Mouse (Mus musculus) liver, embryonic 11.5 days (tissue): ENCODE results near the gene Fbxw7. TPM values are rescaled to one million over a fixed set of nuclear protein-coding genes. Genes with fewer than 3 reads are reported as not detected.

Source experiments
- ATAC-seq: fragments of 200-750 bp; cut with Nextera tagmentation; replicated peaks from 2 replicates; pipeline ENCODE4 v1.8.0; 2017; ENCODE audit warnings: moderate number of reproducible peaks, mild to moderate bottlenecking, moderate TSS enrichment, moderate library complexity; ENCODE audit not compliant: low FRiP score
- DNase-seq: peaks from one replicate; pipeline ENCODE4 v3.0.0-alpha.2; 2017; ENCODE audit warnings: low spot score
- H3K27ac ChIP-seq: fragments of 300-500 bp; sonication (generic); 2 replicates; pipeline ENCODE4 v1.5.1; 2014; ENCODE audit warnings: mild to moderate bottlenecking, low read depth, low read length, control low read depth
- H3K27me3 ChIP-seq: fragments of 300-500 bp; sonication (generic); replicated peaks from 2 replicates; pipeline ENCODE4 v1.6.1; 2014; ENCODE audit warnings: low read length, mixed read lengths; ENCODE audit not compliant: control insufficient read depth, insufficient read depth
- H3K36me3 ChIP-seq: fragments of 300-500 bp; sonication (generic); 2 replicates; pipeline ENCODE4 v1.6.1; 2014; ENCODE audit warnings: mild to moderate bottlenecking, low read length, moderate library complexity, mixed read lengths; ENCODE audit not compliant: control insufficient read depth, insufficient read depth
- H3K4me1 ChIP-seq: fragments of 300-500 bp; sonication (generic); replicated peaks from 2 replicates; pipeline ENCODE4 v1.6.1; 2014; ENCODE audit warnings: low read length, mixed read lengths; ENCODE audit not compliant: control insufficient read depth, insufficient read depth
- H3K4me2 ChIP-seq: fragments of 300-500 bp; sonication (generic); 2 replicates; pipeline ENCODE4 v1.6.1; 2014; ENCODE audit warnings: mild to moderate bottlenecking, control low read depth, moderate library complexity
- H3K4me3 ChIP-seq: fragments of 300-500 bp; sonication (generic); 2 replicates; pipeline ENCODE4 v1.5.1; 2014; ENCODE audit warnings: low read depth, low read length, control low read depth
- H3K9ac ChIP-seq: fragments of 300-500 bp; sonication (generic); 2 replicates; pipeline ENCODE4 v1.6.1; 2014; ENCODE audit warnings: low read depth, low read length, control low read depth
- H3K9me3 ChIP-seq: fragments of 300-500 bp; sonication (generic); 2 replicates; pipeline ENCODE4 v1.6.1; 2016; ENCODE audit warnings: low read length, inconsistent platforms, mixed read lengths; ENCODE audit not compliant: control insufficient read depth
- WGBS: fragments of 180-500 bp; shearing (Covaris S2); extraction: QIAGEN DNeasy Blood & Tissue Kit; methylation state at CpG from one replicate; pipeline ENCODE4 v1.1.7; 2014; 5-methylcytosine and 5-hydroxymethylcytosine counted together
- polyA plus RNA-seq: library from polyadenylated mRNA; unstranded; fragments of >200 nt; fragmentation: Nextera tagmentation; extraction: Ambion mirVana; gene quantifications from 2 replicates; pipeline ENCODE4 v1.2.1, GENCODE M21; 2014

Fbxw7 gene
- polyA plus RNA-seq, 1 experiment from 2014 or later, result 5.7 TPM

GRCm38 (mm10) chr3:84935729-84936128, 120.7 kb downstream of the Fbxw7 start:
- DNase-seq, result no peak
- Histone ChIP-seq H3K36me3 (no peaks in the 10 kb centered on the region), H3K9me3 (no peaks in the 10 kb centered on the region), H3K4me1 (peaks cover 5% of the 10 kb centered on the region), H3K27ac (no peak overlapping the region), H3K4me2 (no peak overlapping the region), H3K27me3 (no peaks in the 10 kb centered on the region), H3K9ac (no peak overlapping the region), H3K4me3 (no peak overlapping the region)
- no peak for ATAC-seq
- 75% methylated on average over 1 of the region's 1 CpGs for WGBS

GRCm38 (mm10) chr3:84936252-84936651, 121.2 kb downstream of the Fbxw7 start:
- DNase-seq (no peak), ATAC-seq (no peak)
- 62% methylated on average over 2 of the region's 2 CpGs for WGBS
- Histone ChIP-seq H3K27me3 (no peaks in the 10 kb centered on the region), H3K27ac (no peak overlapping the region), H3K4me2 (no peak overlapping the region), H3K4me1 (peaks cover 5% of the 10 kb centered on the region), H3K36me3 (no peaks in the 10 kb centered on the region), H3K4me3 (no peak overlapping the region), H3K9ac (no peak overlapping the region), H3K9me3 (no peaks in the 10 kb centered on the region)

GRCm38 (mm10) chr3:84936956-84937355, 121.9 kb downstream of the Fbxw7 start:
- no peak overlapping the region for H3K27ac ChIP-seq
- H3K4me3 ChIP-seq, result no peak overlapping the region
- ATAC-seq, result no peak
- H3K36me3 ChIP-seq, result no peaks in the 10 kb centered on the region
- no peaks in the 10 kb centered on the region for H3K27me3 ChIP-seq
- no peak overlapping the region for H3K4me2 ChIP-seq
- WGBS, result 70% methylated on average over 5 of the region's 5 CpGs
- no peak overlapping the region for H3K9ac ChIP-seq
- H3K4me1 ChIP-seq, result peaks cover 5% of the 10 kb centered on the region
- H3K9me3 ChIP-seq, result no peaks in the 10 kb centered on the region
- DNase-seq, result no peak

- Histone ChIP-seq H3K4me3 (no peak overlapping the region), H3K4me2 (no peak overlapping the region), H3K4me1 (peaks cover 5% of the 10 kb centered on the region), H3K36me3 (no peaks in the 10 kb centered on the region), H3K27ac (no peak overlapping the region), H3K27me3 (no peaks in the 10 kb centered on the region), H3K9ac (no peak overlapping the region), H3K9me3 (no peaks in the 10 kb centered on the region)
- DNase-seq, result no peak
- peak; percentile 65 for ATAC-seq
- 72% methylated on average over 12 of the region's 12 CpGs for WGBS
Measured at GRCm38 (mm10) chr3:84937360-84938355, 122.6 kb downstream of the Fbxw7 start.

- Histone ChIP-seq H3K4me1 (no peaks in the 10 kb centered on the region), H3K27me3 (no peaks in the 10 kb centered on the region), H3K4me2 (no peak overlapping the region), H3K36me3 (no peaks in the 10 kb centered on the region), H3K9me3 (no peaks in the 10 kb centered on the region), H3K9ac (no peak overlapping the region), H3K4me3 (no peak overlapping the region), H3K27ac (no peak overlapping the region)
- ATAC-seq (no peak), DNase-seq (no peak)
- WGBS, result 74% methylated on average over 3 of the region's 3 CpGs
Measured at GRCm38 (mm10) chr3:84944933-84945332, 129.9 kb downstream of the Fbxw7 start.

- DNase-seq (no peak), ATAC-seq (no peak)
- Histone ChIP-seq H3K9me3 (no peaks in the 10 kb centered on the region), H3K27ac (no peak overlapping the region), H3K9ac (no peak overlapping the region), H3K4me2 (no peak overlapping the region), H3K36me3 (no peaks in the 10 kb centered on the region), H3K4me1 (no peaks in the 10 kb centered on the region), H3K4me3 (no peak overlapping the region), H3K27me3 (no peaks in the 10 kb centered on the region)
- 87% methylated on average over 1 of the region's 1 CpGs for WGBS
Measured at GRCm38 (mm10) chr3:84946381-84946780, 131.3 kb downstream of the Fbxw7 start.

- 89% methylated on average over 4 of the region's 4 CpGs for WGBS
- H3K4me1 ChIP-seq, result no peaks in the 10 kb centered on the region
- no peak overlapping the region for H3K9ac ChIP-seq
- no peak overlapping the region for H3K4me2 ChIP-seq
- DNase-seq (no peak), ATAC-seq (no peak)
- no peaks in the 10 kb centered on the region for H3K27me3 ChIP-seq
- H3K27ac ChIP-seq, result no peak overlapping the region
- no peak overlapping the region for H3K4me3 ChIP-seq
- H3K36me3 ChIP-seq, result no peaks in the 10 kb centered on the region
- H3K9me3 ChIP-seq, result no peaks in the 10 kb centered on the region
Measured at GRCm38 (mm10) chr3:84949387-84949786, 134.3 kb downstream of the Fbxw7 start.

- H3K4me3 ChIP-seq, result no peak overlapping the region
- no peak for ATAC-seq
Measured at GRCm38 (mm10) chr3:84951698-84952097, 136.6 kb downstream of the Fbxw7 start.

GRCm38 (mm10) chr3:84952135-84952534, 137.1 kb downstream of the Fbxw7 start:
- Histone ChIP-seq H3K9ac (no peak overlapping the region), H3K27me3 (no peaks in the 10 kb centered on the region), H3K36me3 (no peaks in the 10 kb centered on the region), H3K4me1 (no peaks in the 10 kb centered on the region), H3K4me2 (peak overlapping the region; percentile 48), H3K27ac (peak overlapping the region; percentile 38; the same call in 1 of the 2 replicates), H3K4me3 (peak overlapping the region; percentile 35), H3K9me3 (no peaks in the 10 kb centered on the region)
- ATAC-seq (peak; percentile 43; the same call in 1 of the 2 replicates), DNase-seq (no peak)
- 61% methylated on average over 13 of the region's 13 CpGs for WGBS

More at GRCm38 (mm10) chr3:84951698-84952097, 136.6 kb downstream of the Fbxw7 start:
- DNase-seq, result no peak
- no peak overlapping the region for H3K9ac ChIP-seq
- no peaks in the 10 kb centered on the region for H3K27me3 ChIP-seq
- 57% methylated on average over 2 of the region's 2 CpGs for WGBS
- no peak overlapping the region for H3K27ac ChIP-seq
- H3K9me3 ChIP-seq, result no peaks in the 10 kb centered on the region
- H3K36me3 ChIP-seq, result no peaks in the 10 kb centered on the region
- peak overlapping the region; percentile 48; the same call in 1 of the 2 replicates for H3K4me2 ChIP-seq
- H3K4me1 ChIP-seq, result no peaks in the 10 kb centered on the region
